Mouse (Mus musculus) liver, embryonic 14.5 days (tissue): ENCODE measurements at regions not wholly inside any gene's neighbourhood (a gene's known extent, or its start where the extent isn't known, plus 50 kb on each side); places are given as distances from the start of the nearest gene placed in this dataset.

Source experiments
- ATAC-seq: fragments of 200-750 bp; cut with Nextera tagmentation; 2 replicates; pipeline ENCODE4 v1.8.0; 2017; ENCODE audit warnings: moderate number of reproducible peaks, mild to moderate bottlenecking, moderate library complexity; ENCODE audit not compliant: insufficient read depth
- DNase-seq, 3 experiments: peaks; one replicate each; pipeline ENCODE4 v3.0.0-alpha.2; 2012 to 2013; ENCODE audit warnings: low read depth in 3 of 3, low spot score in 3 of 3
- H3K27ac ChIP-seq: fragments of 300-500 bp; sonication (generic); 2 replicates; pipeline ENCODE4 v1.5.1; 2014; ENCODE audit warnings: moderate library complexity, mild to moderate bottlenecking, control low read depth, inconsistent platforms
- H3K27me3 ChIP-seq: fragments of 300-500 bp; sonication (generic); 2 replicates; pipeline ENCODE4 v1.6.1; 2014; ENCODE audit warnings: mild to moderate bottlenecking, low read length, moderate library complexity; ENCODE audit not compliant: control insufficient read depth, insufficient read depth
- H3K36me3 ChIP-seq: fragments of 300-500 bp; sonication (generic); replicated peaks from 2 replicates; pipeline ENCODE4 v1.6.1; 2014; ENCODE audit warnings: low read depth; ENCODE audit not compliant: control insufficient read depth, insufficient read depth
- H3K4me1 ChIP-seq, 2 experiments: fragments of 200-500 bp in 1 of 2; fragments of 300-500 bp in 1 of 2; sonication (generic) in 1 of 2; replicated peaks; 2 replicates each; pipeline ENCODE4 v1.6.1; 2012 to 2014; ENCODE audit warnings: antibody characterized with exemption in 1 of 2, inconsistent platforms in 1 of 2, low read length in 1 of 2; ENCODE audit not compliant: control insufficient read depth in 2 of 2, insufficient read depth in 2 of 2
- H3K4me2 ChIP-seq: fragments of 300-500 bp; sonication (generic); 2 replicates; pipeline ENCODE4 v1.6.1; 2014; ENCODE audit warnings: low read depth, mild to moderate bottlenecking, control low read depth, moderate library complexity
- H3K4me3 ChIP-seq, 2 experiments: fragments of 200-500 bp in 1 of 2; fragments of 300-500 bp in 1 of 2; sonication (generic) in 1 of 2; 2 replicates each; pipeline ENCODE4 v1.5.1; 2012 to 2014; ENCODE audit warnings: low read depth in 2 of 2, low read length in 2 of 2, mild to moderate bottlenecking in 2 of 2, control low read depth in 1 of 2, inconsistent platforms in 1 of 2, moderate library complexity in 1 of 2; ENCODE audit not compliant: insufficient read depth in 1 of 2
- H3K9ac ChIP-seq: fragments of 300-500 bp; sonication (generic); replicated peaks from 2 replicates; pipeline ENCODE4 v1.6.1; 2014; ENCODE audit warnings: mild to moderate bottlenecking, control low read depth, moderate library complexity
- H3K9me3 ChIP-seq: fragments of 300-500 bp; sonication (generic); 2 replicates; pipeline ENCODE4 v1.6.1; 2016; ENCODE audit warnings: low read length, mixed read lengths; ENCODE audit not compliant: control insufficient read depth
- CTCF ChIP-seq: IDR thresholded peaks from 2 replicates; pipeline ENCODE4 v1.5.1; 2016; ENCODE audit warnings: antibody characterized with exemption, low read depth, control low read depth
- EP300 ChIP-seq: IDR thresholded peaks from 2 replicates; pipeline ENCODE4 v1.6.1; 2016; ENCODE audit warnings: antibody characterized with exemption, low read depth
- WGBS: fragments of 180-500 bp; shearing (Covaris S2); extraction: QIAGEN DNeasy Blood & Tissue Kit; methylation state at CpG from one replicate; pipeline ENCODE4 v1.1.7; 2014; ENCODE audit not compliant: insufficient replicate concordance; 5-methylcytosine and 5-hydroxymethylcytosine counted together

GRCm38 (mm10) chr13:56372003-56372725, 54.2 kb upstream of the Gm3045 start:
- Histone ChIP-seq H3K4me2 (no peak overlapping the region), H3K27me3 (no peaks in the 10 kb centered on the region), H3K9ac (no peak overlapping the region), H3K4me3 (no peak overlapping the region), H3K9me3 (no peaks in the 10 kb centered on the region), H3K27ac (no peak overlapping the region), H3K4me1 (no peaks in the 10 kb centered on the region), H3K36me3 (no peaks in the 10 kb centered on the region)
- WGBS = 62% methylated on average over 20 of the region's 20 CpGs
- DNase-seq (no peak), ATAC-seq (no peak)
- TF ChIP-seq EP300 = no peak

- Histone ChIP-seq H3K27ac (no peak overlapping the region), H3K4me3 (no peak overlapping the region), H3K36me3 (no peaks in the 10 kb centered on the region), H3K4me1 (no peaks in the 10 kb centered on the region), H3K9me3 (no peaks in the 10 kb centered on the region), H3K9ac (no peak overlapping the region), H3K27me3 (no peaks in the 10 kb centered on the region), H3K4me2 (no peak overlapping the region)
- TF ChIP-seq EP300 = no peak
- peak; percentile 37 for TF ChIP-seq CTCF
- WGBS = 63% methylated on average over 6 of the region's 6 CpGs
- no peak for ATAC-seq
- DNase-seq = no peak
These were observed 53.7 kb upstream of the Gm3045 start for GRCm38 (mm10) chr13:56372727-56373126.
